Mouse (Mus musculus) megakaryocyte, embryonic 14.5 days (primary cell): ENCODE measurements around the gene Ccdc158. TPM values are rescaled to one million over a fixed set of nuclear protein-coding genes. Genes with fewer than 3 reads are reported as not detected.

Experiments used
- H3K27me3 ChIP-seq: replicated peaks from 2 replicates; pipeline ENCODE3; 2012; ENCODE audit warnings: inconsistent platforms
- H3K36me3 ChIP-seq: replicated peaks from 2 replicates; pipeline ENCODE3; 2012; ENCODE audit warnings: low read length, inconsistent platforms, mixed read lengths
- H3K4me1 ChIP-seq: 2 replicates; pipeline ENCODE4 v1.6.1; 2012; ENCODE audit warnings: inconsistent platforms
- H3K4me3 ChIP-seq: replicated peaks from 2 replicates; pipeline ENCODE3; 2012; ENCODE audit warnings: moderate library complexity, mild to moderate bottlenecking, inconsistent platforms
- H3K9me3 ChIP-seq: 2 replicates; pipeline ENCODE4 v1.6.1; 2012; ENCODE audit warnings: inconsistent platforms
- FLI1 ChIP-seq: IDR thresholded peaks from 2 replicates; pipeline ENCODE4 v1.6.1; 2012; ENCODE audit warnings: low read length, inconsistent platforms, mixed read lengths
- GATA1 ChIP-seq: IDR thresholded peaks from 3 replicates; pipeline ENCODE4 v1.6.1; 2012; ENCODE audit warnings: mixed read lengths, low read length, inconsistent platforms, borderline replicate concordance
- polyA plus RNA-seq: library from polyadenylated mRNA; stranded (reverse); fragments of >175 nt; gene quantifications from 2 replicates; pipeline ENCODE4 v1.2.3, GENCODE M21; 2012; ENCODE audit warnings: low replicate concordance; ENCODE audit not compliant: insufficient read depth

Gene Ccdc158
- polyA plus RNA-seq: not detected in 2 replicates

DNA sequence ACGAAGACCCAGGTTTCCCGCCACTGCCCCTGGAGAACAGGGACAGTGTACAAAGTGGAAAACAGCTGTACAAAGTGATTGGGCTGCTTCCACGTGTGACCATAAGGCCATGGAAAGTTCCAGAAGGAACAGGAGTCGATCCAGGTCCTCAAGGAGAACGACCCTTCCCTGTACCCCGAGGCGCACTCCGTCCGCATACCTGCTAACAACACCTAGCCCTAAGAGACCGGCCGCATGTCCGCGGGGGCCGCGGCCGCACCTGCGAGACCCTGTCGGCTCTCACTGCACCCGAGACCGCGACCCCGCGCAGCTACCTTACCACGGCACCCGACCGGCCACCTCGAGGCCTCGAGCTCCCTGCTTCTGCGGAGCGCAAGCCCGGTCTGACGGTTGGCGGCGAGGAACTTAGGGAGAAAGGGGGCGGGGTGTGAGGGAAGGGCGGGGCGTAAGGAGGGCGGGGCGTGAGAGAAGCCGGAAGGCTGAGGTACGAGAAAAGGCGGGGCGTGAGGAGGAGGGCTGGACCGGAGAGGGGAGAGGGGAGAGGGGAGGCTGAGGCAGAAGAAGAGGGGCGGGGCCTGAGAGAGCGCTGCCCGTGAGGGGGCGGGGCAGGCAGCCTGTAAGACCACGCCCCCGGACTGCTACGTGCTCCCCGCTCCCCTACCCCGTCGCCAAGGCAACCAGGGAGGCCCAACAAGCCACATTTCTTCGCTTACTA lies at the start of gene Ccdc158:
TSS of gene Ccdc158 (minus strand) at position 413 of the 715 bp plus-strand sequence.
- Histone ChIP-seq H3K36me3 (no peaks in the 10 kb centered on the region), H3K27me3 (peaks cover 34% of the 10 kb centered on the region), H3K9me3 (peaks cover 7% of the 10 kb centered on the region), H3K4me1 (peaks cover 12% of the 10 kb centered on the region), H3K4me3 (peak within 1 kb of the TSS; percentile 88)
- TF ChIP-seq GATA1 (no peak), FLI1 (no peak)

DNA sequence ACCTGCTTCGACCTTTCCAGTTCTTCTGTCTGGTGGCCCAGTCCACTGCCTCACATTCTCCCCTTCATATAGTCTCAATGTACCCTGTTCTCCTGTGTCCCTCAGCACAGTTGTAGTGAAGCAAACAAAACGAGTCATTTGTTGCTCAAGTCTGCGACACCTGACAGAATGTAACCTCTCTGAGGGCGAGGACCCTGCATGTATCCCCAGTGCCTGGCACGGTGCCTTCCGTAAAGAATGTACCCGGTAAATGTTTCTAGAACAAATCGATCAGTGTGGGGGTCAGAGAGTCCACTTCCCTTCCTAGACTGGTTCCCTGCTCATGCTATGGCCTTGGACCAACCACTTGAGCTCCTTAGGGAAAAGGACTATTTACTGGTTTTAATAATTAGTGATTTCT lies 46.5 kb upstream of the Ccdc158 start:
- TF ChIP-seq GATA1: no peak
- no peak for TF ChIP-seq FLI1
- H3K27me3 ChIP-seq: no peaks in the 10 kb centered on the region
- no peaks in the 10 kb centered on the region for H3K4me1 ChIP-seq
- H3K4me3 ChIP-seq: no peak overlapping the region
- H3K9me3 ChIP-seq: no peaks in the 10 kb centered on the region
- no peaks in the 10 kb centered on the region for H3K36me3 ChIP-seq

GRCm38 (mm10) chr5:92718856-92719255 lies 43.8 kb upstream of the Ccdc158 start:
- Histone ChIP-seq H3K4me3 (no peak overlapping the region), H3K9me3 (no peaks in the 10 kb centered on the region), H3K27me3 (no peaks in the 10 kb centered on the region), H3K36me3 (no peaks in the 10 kb centered on the region), H3K4me1 (no peaks in the 10 kb centered on the region)
- TF ChIP-seq FLI1 (no peak), GATA1 (no peak)

DNA sequence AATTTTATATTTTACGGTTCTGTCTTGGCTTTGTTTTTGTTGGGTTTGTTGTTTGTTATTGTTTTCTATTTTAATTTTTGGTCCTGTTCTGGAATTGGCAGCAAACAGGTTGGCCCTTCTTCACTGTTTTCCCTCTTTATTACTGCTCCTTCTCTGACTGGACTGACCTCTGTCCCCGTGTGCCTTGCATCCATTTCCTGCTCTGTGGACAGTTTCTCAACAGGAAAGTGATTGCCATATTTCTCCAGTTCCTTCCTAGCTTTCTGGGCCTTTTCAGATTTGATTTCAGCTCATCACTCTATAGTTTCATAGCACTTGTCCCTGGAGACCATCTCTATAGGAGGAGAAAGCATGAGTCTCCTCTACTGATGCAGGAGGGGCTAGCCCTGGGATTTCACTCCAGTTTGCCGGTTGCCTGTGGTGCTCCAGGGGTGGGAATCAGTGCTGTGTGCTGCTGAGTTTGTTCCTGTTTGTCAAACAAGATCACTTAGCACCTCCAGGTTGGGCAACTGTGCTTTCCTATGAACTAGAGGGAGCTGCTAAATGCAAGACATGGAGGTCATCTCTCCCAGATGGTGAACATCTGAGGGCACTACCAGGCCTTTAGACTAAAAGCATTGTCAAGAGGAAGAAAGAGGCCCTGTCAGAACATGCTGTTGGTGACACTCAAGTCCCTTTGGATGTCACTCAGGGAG lies 42.7 kb upstream of the Ccdc158 start:
- H3K4me3 ChIP-seq: no peak overlapping the region
- no peaks in the 10 kb centered on the region for H3K4me1 ChIP-seq
- TF ChIP-seq FLI1 (no peak), GATA1 (no peak)
- H3K9me3 ChIP-seq: no peaks in the 10 kb centered on the region
- H3K27me3 ChIP-seq: no peaks in the 10 kb centered on the region
- no peaks in the 10 kb centered on the region for H3K36me3 ChIP-seq

DNA sequence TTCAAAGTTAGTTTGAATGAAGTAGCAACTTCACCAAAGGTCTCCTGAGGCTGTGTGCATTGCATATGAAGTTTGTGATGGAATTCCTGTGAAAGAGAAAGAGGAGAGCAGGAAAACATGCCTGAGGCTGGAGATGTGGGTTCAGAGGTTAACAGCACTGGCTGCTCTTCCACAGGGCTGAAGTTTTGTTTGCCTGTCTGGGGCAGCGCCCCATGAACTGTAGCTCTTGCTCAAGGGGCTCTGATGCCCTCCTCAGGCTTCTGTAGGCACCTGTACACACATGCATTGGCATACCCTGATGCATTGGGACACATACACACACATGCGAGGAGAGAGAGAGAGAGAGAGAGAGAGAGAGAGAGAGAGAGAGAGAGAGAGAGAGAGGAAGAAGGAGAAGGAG lies 40.8 kb upstream of the Ccdc158 start:
- no peaks in the 10 kb centered on the region for H3K9me3 ChIP-seq
- no peak overlapping the region for H3K4me3 ChIP-seq
- H3K27me3 ChIP-seq: no peaks in the 10 kb centered on the region
- no peak for TF ChIP-seq FLI1
- no peak for TF ChIP-seq GATA1
- H3K36me3 ChIP-seq: no peaks in the 10 kb centered on the region
- H3K4me1 ChIP-seq: no peaks in the 10 kb centered on the region

GRCm38 (mm10) chr5:92715319-92715718 lies 40.2 kb upstream of the Ccdc158 start:
- Histone ChIP-seq H3K4me1 (no peaks in the 10 kb centered on the region), H3K9me3 (no peaks in the 10 kb centered on the region), H3K4me3 (no peak overlapping the region), H3K27me3 (no peaks in the 10 kb centered on the region), H3K36me3 (no peaks in the 10 kb centered on the region)
- TF ChIP-seq FLI1 (no peak), GATA1 (no peak)

DNA sequence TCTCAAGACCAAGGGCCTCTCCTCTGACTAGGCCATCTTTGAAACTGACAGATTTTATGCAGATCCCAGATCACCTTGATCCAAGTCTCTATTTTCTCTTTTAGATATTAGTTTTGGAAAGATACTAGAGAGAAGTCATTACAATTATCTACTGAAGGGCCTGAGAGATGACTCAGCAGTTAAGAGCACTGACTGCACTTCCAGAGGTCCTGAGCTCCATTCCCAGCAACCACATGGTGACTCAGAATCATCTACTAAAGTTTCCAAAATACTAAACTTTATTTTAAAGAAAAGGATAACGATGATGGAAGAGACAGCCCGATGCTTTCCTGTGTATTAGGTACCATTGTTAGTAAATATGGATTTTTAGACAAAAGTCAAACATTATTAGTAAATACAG lies 39.8 kb upstream of the Ccdc158 start:
- H3K4me3 ChIP-seq: no peak overlapping the region
- no peaks in the 10 kb centered on the region for H3K36me3 ChIP-seq
- no peaks in the 10 kb centered on the region for H3K9me3 ChIP-seq
- no peaks in the 10 kb centered on the region for H3K4me1 ChIP-seq
- no peak for TF ChIP-seq FLI1
- no peaks in the 10 kb centered on the region for H3K27me3 ChIP-seq

DNA sequence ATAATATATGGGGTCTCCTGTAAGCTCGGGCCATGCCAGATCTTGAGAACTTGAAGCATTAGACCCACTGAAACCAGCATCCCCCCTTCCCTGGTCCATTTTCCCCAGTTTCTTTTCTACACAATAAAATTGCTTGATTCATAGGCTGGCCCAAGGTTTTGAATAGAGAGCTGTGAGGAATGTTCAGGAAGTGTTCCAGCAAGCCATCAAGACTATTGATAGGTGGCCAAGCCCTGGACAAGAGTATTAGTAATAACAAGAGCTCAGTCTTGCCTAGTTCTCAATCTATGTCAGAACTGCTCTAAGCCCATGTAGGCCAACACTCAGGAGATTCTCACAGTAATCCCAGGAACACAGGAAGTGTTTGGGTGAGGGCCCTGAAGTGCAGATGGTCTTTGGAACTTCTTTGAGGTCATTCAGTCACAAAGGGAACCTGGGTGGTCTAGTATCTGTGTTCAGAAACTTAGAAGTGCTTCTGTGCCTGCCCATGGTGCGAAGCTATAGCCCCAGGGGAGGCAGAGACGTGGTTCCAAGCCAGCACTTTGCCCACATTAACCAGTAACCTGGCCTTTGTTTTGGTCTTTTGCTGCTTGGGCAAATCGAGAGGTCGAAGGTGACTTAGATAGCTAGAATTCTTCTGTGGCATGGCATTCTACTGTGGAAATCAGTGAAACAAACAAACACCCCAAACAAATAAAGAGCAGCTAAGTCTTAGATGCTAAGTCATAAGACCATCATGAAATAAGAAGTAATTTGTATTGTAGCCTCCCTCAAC lies 37.7 kb upstream of the Ccdc158 start:
- no peak for TF ChIP-seq GATA1
- TF ChIP-seq FLI1: no peak
- Histone ChIP-seq H3K4me3 (no peak overlapping the region), H3K4me1 (no peaks in the 10 kb centered on the region), H3K36me3 (no peaks in the 10 kb centered on the region), H3K9me3 (no peaks in the 10 kb centered on the region), H3K27me3 (no peaks in the 10 kb centered on the region)

- H3K27me3 ChIP-seq: no peaks in the 10 kb centered on the region
- TF ChIP-seq FLI1 (no peak), GATA1 (no peak)
These were observed 36.7 kb upstream of the Ccdc158 start for GRCm38 (mm10) chr5:92711666-92712290.

GRCm38 (mm10) chr5:92710779-92711178 lies 35.7 kb upstream of the Ccdc158 start:
- Histone ChIP-seq H3K27me3 (no peaks in the 10 kb centered on the region), H3K4me3 (no peak overlapping the region), H3K4me1 (no peaks in the 10 kb centered on the region), H3K36me3 (no peaks in the 10 kb centered on the region), H3K9me3 (no peaks in the 10 kb centered on the region)
- no peak for TF ChIP-seq FLI1
- TF ChIP-seq GATA1: no peak

More at GRCm38 (mm10) chr5:92711666-92712290, 36.7 kb upstream of the Ccdc158 start:
- H3K4me3 ChIP-seq: no peak overlapping the region
- H3K36me3 ChIP-seq: no peaks in the 10 kb centered on the region
- H3K9me3 ChIP-seq: no peaks in the 10 kb centered on the region
- no peaks in the 10 kb centered on the region for H3K4me1 ChIP-seq
